Mouse (Mus musculus) heart, adult 8-10 months (tissue): ENCODE measurements at regions not wholly inside any gene's neighbourhood (a gene's known extent, or its start where the extent isn't known, plus 50 kb on each side); places are given as distances from the start of the nearest gene placed in this dataset.

Experiments
- DNase-seq: peaks from one replicate; pipeline ENCODE4 v3.0.0; 2022; ENCODE audit warnings: low spot score

- no peak for DNase-seq
Observed at GRCm38 (mm10) chr8:7808395-7808794, 852.6 kb downstream of the Efnb2 start.

GRCm38 (mm10) chr8:7799221-7799620, 861.8 kb downstream of the Efnb2 start:
- DNase-seq: no peak

DNA sequence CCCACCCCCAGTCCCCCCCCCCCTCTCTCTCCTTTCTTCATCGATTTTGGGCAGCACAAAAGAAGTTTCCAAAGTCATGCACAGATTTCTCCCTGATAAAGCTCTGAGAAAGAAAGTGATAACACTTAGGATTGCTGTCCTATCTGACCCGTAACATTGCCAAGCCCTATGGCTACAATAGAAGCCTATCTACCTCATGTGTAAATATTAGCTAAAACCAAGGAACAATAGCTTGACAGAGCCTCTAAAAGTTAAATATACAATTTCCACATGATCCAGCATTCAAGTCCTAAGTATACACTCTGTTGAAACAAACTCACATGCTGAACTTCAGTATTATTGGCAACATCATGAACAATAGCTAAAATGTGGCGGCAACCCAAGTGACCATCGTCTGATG, 864.9 kb downstream of the Efnb2 start:
- no peak for DNase-seq

DNA sequence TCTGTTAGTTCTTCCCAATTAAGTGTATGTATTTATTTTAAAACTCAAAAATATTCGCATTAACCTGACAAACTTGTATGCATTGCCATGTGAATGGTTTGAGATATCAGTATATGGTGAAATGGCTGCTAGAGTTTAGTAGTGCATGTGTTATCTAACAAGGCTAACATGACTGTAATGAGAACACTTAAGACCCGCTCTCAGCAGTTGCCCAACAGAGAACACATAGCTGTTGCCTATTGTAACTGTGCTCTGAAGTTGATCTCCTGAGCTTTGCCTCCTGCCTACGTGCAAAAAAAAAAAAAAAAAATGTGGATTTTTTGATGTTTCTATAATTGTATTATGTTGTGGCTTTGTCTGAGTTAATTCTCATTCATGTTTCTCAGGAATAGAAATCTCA, 897.2 kb downstream of the Efnb2 start:
- DNase-seq: no peak

GRCm38 (mm10) chr8:7760987-7761386, 900.1 kb downstream of the Efnb2 start:
- no peak for DNase-seq

GRCm38 (mm10) chr8:7732726-7733125, 928.3 kb downstream of the Efnb2 start:
- no peak for DNase-seq

DNA sequence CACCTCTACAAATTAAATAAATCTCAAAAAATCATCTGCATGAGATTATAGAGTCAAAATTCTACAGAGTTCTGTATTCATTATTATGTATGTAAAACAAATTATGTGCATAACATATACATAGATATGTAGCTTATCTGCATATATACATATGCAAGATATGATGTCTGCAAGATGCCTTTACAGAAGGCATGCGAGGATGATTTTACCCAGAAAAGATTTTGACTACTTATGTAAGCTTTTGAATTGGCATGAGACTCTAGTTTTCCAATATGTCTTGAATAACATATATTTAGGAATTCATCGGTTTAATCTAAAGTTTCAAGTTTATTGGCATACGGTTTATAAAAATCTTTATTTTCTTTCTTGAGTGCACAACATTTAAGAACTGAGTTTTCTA, 939.2 kb downstream of the Efnb2 start:
- no peak for DNase-seq

- DNase-seq: no peak
Observed at GRCm38 (mm10) chr8:7718898-7719696, 941.9 kb downstream of the Efnb2 start.

- no peak for DNase-seq
Observed at GRCm38 (mm10) chr8:7710764-7711163, 950.3 kb downstream of the Efnb2 start.

- DNase-seq: no peak
Observed at GRCm38 (mm10) chr8:7709406-7709805, 951.6 kb downstream of the Efnb2 start.

DNA sequence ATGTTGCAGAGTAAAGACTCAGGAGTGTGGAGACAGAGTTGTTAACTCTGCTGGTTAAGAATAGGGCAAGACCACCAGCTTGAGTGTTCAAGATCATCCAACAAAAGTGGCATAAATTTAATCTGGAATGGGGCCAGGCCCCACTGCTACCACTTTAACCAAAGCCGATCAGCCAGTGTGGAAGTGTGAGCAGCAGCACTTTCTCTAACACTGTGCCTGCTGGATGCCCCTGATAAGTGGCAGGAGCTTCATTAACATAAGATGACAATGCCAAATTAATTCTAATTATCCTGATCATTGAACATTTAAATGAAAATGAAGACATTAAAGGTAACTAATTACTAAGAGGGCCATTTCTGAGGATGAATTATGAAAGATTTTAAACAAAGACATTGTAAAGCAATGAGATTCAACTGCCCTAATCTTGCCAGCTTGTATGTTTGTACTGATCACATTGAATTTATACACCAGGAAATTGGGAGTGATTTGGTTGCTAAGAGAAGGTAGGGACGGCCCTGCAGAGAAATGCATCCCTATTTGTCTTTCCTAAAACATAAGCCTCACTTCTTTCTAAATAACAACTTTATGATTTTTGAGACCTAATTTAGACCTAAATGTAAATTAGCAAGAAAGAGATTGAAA, 969.6 kb downstream of the Efnb2 start:
- DNase-seq: no peak

DNA sequence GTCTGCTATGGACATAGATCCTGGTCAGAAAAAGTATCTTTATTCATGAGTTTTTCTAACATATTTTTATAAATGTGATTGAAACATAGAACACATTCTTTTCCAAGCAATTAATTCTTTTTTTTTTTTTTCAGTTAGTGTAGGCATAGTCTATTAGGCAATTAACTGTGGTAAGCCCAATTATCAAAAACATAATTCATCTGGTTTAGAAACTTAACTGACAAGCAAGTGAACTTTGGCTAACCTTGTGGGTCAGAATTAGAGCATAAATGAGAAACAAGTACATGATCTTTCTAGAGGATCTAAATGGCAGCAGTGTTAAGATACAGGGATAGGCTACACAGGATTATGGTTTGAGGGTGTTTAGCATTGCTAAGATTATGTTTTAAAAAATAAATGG, 1007.2 kb downstream of the Efnb2 start:
- DNase-seq: no peak
